Mouse (Mus musculus): ENCODE data around the gene Cpt1c. TPM values are rescaled to one million over a fixed set of nuclear protein-coding genes. Genes with fewer than 3 reads are reported as not detected.

Gene Cpt1c
- polyA plus RNA-seq, 1 experiment from 2014 or later: 7.6 TPM

DNA sequence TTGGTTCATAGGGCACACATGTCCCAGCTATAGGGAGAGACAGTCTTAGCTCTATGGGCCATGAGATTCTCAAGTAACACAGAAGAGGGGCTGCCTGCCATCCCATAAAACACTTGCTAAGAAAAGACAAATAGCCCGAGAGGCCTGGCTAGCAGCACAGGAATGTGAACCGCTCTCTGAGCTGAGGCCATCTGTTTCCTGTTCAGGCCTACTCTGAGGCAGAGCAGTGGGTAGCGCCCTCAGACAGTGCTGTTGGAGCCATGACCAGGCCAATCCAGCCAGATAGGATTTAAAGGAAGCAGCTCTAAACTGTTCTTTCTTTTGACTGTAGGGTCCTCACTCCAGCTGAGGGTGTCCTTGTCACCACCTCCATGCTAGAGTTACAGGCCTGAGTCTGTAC lies 29.9 kb upstream of the Cpt1c start:
- H3K9ac ChIP-seq (ENCODE audit: low read length): no peak overlapping the region
- H3K4me1 ChIP-seq (ENCODE audit: control insufficient read depth, insufficient read depth, low read length): peaks cover 13% of the 10 kb centered on the region
- peak overlapping the region; percentile 35; the same call in 1 of the 2 replicates for H3K27ac ChIP-seq (ENCODE audit: low read length)
- H3K4me3 ChIP-seq (ENCODE audit: low read length): no peak overlapping the region
- no peaks in the 10 kb centered on the region for H3K27me3 ChIP-seq (ENCODE audit: control insufficient read depth, insufficient read depth, low read length)
- no peaks in the 10 kb centered on the region for H3K9me3 ChIP-seq (replicated peaks; ENCODE audit: control insufficient read depth, low read length)
- WGBS: 57% methylated on average over 3 of the region's 3 CpGs
- no peak for ATAC-seq (replicated peaks; ENCODE audit: extremely low read depth, insufficient read depth, low FRiP score)
- peaks cover 86% of the 10 kb centered on the region for H3K36me3 ChIP-seq (ENCODE audit: control insufficient read depth, insufficient read depth)
- H3K4me2 ChIP-seq (ENCODE audit: low read depth, low read length): no peak overlapping the region

GRCm38 (mm10) chr7:45002440-45002839 lies 27.8 kb upstream of the Cpt1c start:
- Histone ChIP-seq H3K9me3 (replicated peaks; ENCODE audit: control insufficient read depth, low read length) (no peaks in the 10 kb centered on the region), H3K27me3 (ENCODE audit: control insufficient read depth, insufficient read depth, low read length) (no peaks in the 10 kb centered on the region), H3K36me3 (ENCODE audit: control insufficient read depth, insufficient read depth) (peaks cover 70% of the 10 kb centered on the region), H3K4me2 (ENCODE audit: low read depth, low read length) (no peak overlapping the region), H3K4me1 (ENCODE audit: control insufficient read depth, insufficient read depth, low read length) (peaks cover 26% of the 10 kb centered on the region), H3K9ac (ENCODE audit: low read length) (no peak overlapping the region), H3K27ac (ENCODE audit: low read length) (no peak overlapping the region), H3K4me3 (ENCODE audit: low read length) (no peak overlapping the region)
- 73% methylated on average over 7 of the region's 7 CpGs for WGBS
- no peak for ATAC-seq (replicated peaks; ENCODE audit: extremely low read depth, insufficient read depth, low FRiP score)

- H3K9ac ChIP-seq (ENCODE audit: low read length): peak overlapping the region; percentile 34; the same call in 1 of the 2 replicates
- peaks cover 36% of the 10 kb centered on the region for H3K4me1 ChIP-seq (ENCODE audit: control insufficient read depth, insufficient read depth, low read length)
- H3K4me3 ChIP-seq (ENCODE audit: low read length): no peak overlapping the region
- WGBS: 82% methylated on average over 21 of the region's 21 CpGs
- no peaks in the 10 kb centered on the region for H3K27me3 ChIP-seq (ENCODE audit: control insufficient read depth, insufficient read depth, low read length)
- ATAC-seq (replicated peaks; ENCODE audit: extremely low read depth, insufficient read depth, low FRiP score): no peak
- H3K4me2 ChIP-seq (ENCODE audit: low read depth, low read length): no peak overlapping the region
- H3K9me3 ChIP-seq (replicated peaks; ENCODE audit: control insufficient read depth, low read length): no peaks in the 10 kb centered on the region
- 0 out of 2 replicates have a peak overlapping the region, but pooled peaks have one; percentile 23 for H3K27ac ChIP-seq (ENCODE audit: low read length)
- peaks cover 53% of the 10 kb centered on the region for H3K36me3 ChIP-seq (ENCODE audit: control insufficient read depth, insufficient read depth)
These were observed 26.0 kb upstream of the Cpt1c start for GRCm38 (mm10) chr7:45000539-45001114.

DNA sequence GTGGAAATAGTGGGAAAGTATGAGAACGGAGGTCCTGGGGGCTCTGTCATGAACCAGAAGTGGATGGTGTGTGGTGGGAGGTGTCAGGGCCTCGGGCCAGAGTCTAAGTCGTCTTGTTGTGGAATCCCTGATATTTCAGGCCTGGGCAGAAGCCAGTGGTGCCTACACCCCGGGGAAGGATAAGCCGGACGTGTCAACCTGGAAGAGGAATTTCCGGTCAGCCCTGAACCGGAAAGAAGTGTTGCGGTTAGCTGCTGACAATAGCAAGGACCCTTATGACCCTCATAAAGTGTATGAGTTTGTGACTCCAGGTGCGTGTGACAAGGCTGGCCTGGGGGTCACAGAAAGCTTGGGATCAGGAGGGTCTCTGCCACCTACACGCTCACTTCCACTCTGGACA lies 25.1 kb upstream of the Cpt1c start:
- Histone ChIP-seq H3K9me3 (replicated peaks; ENCODE audit: control insufficient read depth, low read length) (no peaks in the 10 kb centered on the region), H3K27me3 (ENCODE audit: control insufficient read depth, insufficient read depth, low read length) (no peaks in the 10 kb centered on the region), H3K4me1 (ENCODE audit: control insufficient read depth, insufficient read depth, low read length) (peaks cover 36% of the 10 kb centered on the region), H3K9ac (ENCODE audit: low read length) (no peak overlapping the region), H3K4me2 (ENCODE audit: low read depth, low read length) (peak overlapping the region; percentile 94), H3K27ac (ENCODE audit: low read length) (peak overlapping the region; percentile 22; the same call in 1 of the 2 replicates), H3K36me3 (ENCODE audit: control insufficient read depth, insufficient read depth) (peaks cover 55% of the 10 kb centered on the region), H3K4me3 (ENCODE audit: low read length) (no peak overlapping the region)
- no peak for ATAC-seq (replicated peaks; ENCODE audit: extremely low read depth, insufficient read depth, low FRiP score)
- 41% methylated on average over 11 of the region's 11 CpGs for WGBS

DNA sequence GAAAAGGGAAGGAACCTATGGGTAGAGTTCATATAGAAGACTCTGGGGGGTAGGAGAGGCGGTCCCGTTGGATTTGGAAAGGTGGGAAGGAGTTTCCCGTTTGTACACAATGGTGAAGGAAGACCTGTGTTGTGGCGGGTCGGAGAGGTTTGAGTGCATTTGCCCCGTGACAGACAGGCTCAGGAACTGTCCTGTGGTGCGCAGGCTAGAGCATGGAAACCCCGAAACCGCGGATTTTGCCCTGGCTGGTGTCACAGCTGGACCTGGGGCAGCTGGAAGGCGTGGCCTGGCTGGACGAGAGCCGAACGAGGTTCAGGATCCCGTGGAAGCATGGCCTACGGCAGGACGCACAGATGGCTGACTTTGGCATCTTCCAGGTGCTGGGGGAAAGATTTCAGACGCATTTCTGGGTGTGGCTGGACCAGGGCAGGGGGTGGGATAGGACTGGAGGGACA lies 23.9 kb upstream of the Cpt1c start, which contains the start of gene Bcl2l12:
TSS of gene Bcl2l12 (minus strand) at position 212 of the 455 bp plus-strand sequence.
- WGBS: 3% methylated on average over 18 of the region's 18 CpGs
- Histone ChIP-seq H3K27me3 (ENCODE audit: control insufficient read depth, insufficient read depth, low read length) (no peaks in the 10 kb centered on the region), H3K9ac (ENCODE audit: low read length) (peak within 1 kb of the TSS; percentile 87), H3K27ac (ENCODE audit: low read length) (peak within 1 kb of the TSS; percentile 93), H3K4me2 (ENCODE audit: low read depth, low read length) (peak within 1 kb of the TSS; percentile 94), H3K4me3 (ENCODE audit: low read length) (peak within 1 kb of the TSS; percentile 75), H3K9me3 (replicated peaks; ENCODE audit: control insufficient read depth, low read length) (no peaks in the 10 kb centered on the region), H3K4me1 (ENCODE audit: control insufficient read depth, insufficient read depth, low read length) (peaks cover 36% of the 10 kb centered on the region), H3K36me3 (ENCODE audit: control insufficient read depth, insufficient read depth) (peaks cover 52% of the 10 kb centered on the region)
- ATAC-seq (replicated peaks; ENCODE audit: extremely low read depth, insufficient read depth, low FRiP score): no peak

- H3K4me1 ChIP-seq (ENCODE audit: control insufficient read depth, insufficient read depth, low read length): peaks cover 36% of the 10 kb centered on the region
- ATAC-seq (replicated peaks; ENCODE audit: extremely low read depth, insufficient read depth, low FRiP score): no peak
- H3K36me3 ChIP-seq (ENCODE audit: control insufficient read depth, insufficient read depth): peaks cover 47% of the 10 kb centered on the region
- peak overlapping the region; percentile 93 for H3K27ac ChIP-seq (ENCODE audit: low read length)
- no peaks in the 10 kb centered on the region for H3K9me3 ChIP-seq (replicated peaks; ENCODE audit: control insufficient read depth, low read length)
- peak overlapping the region; percentile 75 for H3K4me3 ChIP-seq (ENCODE audit: low read length)
- WGBS: 2% methylated on average over 15 of the region's 15 CpGs
- H3K4me2 ChIP-seq (ENCODE audit: low read depth, low read length): peak overlapping the region; percentile 94
- peak overlapping the region; percentile 87 for H3K9ac ChIP-seq (ENCODE audit: low read length)
- H3K27me3 ChIP-seq (ENCODE audit: control insufficient read depth, insufficient read depth, low read length): no peaks in the 10 kb centered on the region
These were observed 23.3 kb upstream of the Cpt1c start for GRCm38 (mm10) chr7:44997940-44998428.

DNA sequence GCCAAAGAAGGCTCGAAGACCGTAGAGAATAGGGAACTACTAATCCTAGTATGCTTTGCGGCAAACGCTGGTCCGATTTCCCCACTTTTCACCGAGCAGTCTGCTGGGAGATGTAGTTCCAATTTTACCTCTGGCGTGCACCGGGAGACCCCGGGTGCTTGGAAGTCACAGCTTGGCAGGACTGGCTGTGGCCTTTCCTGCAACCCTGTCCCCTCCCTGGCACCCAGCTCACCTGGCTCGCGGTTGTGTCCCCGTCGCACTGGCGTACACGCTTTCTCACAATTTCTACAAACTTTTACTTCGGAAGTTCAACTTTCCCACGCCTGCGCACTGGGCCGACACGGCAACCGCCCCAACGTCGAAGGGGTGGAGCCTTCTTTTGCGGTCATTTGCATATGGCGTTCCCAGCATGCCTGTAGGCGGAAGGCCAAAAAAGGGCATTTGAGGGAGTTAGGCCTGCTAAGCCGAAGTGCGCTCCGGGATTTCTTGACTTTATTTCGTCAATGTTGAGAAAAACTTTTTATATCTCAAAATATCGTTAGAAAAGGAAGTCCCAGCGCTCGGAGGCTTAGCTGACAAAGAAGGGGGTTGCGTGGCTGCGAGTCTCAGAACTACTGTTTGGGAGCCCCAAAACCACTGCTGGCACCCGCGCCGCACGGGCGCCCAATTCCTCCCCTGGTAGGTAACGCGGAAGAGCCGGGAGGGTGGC lies 22.7 kb upstream of the Cpt1c start, which contains the start of gene Irf3:
TSS of gene Irf3 (plus strand) at position 418 of the 709 bp plus-strand sequence.
- H3K36me3 ChIP-seq (ENCODE audit: control insufficient read depth, insufficient read depth): peaks cover 47% of the 10 kb centered on the region
- peak within 1 kb of the TSS; percentile 94 for H3K4me2 ChIP-seq (ENCODE audit: low read depth, low read length)
- H3K27ac ChIP-seq (ENCODE audit: low read length): peak within 1 kb of the TSS; percentile 93
- H3K4me3 ChIP-seq (ENCODE audit: low read length): peak within 1 kb of the TSS; percentile 75
- no peaks in the 10 kb centered on the region for H3K9me3 ChIP-seq (replicated peaks; ENCODE audit: control insufficient read depth, low read length)
- WGBS: under 1% methylated on average over 43 of the region's 43 CpGs
- H3K27me3 ChIP-seq (ENCODE audit: control insufficient read depth, insufficient read depth, low read length): no peaks in the 10 kb centered on the region
- ATAC-seq (replicated peaks; ENCODE audit: extremely low read depth, insufficient read depth, low FRiP score): peak; percentile 91
- peaks cover 36% of the 10 kb centered on the region for H3K4me1 ChIP-seq (ENCODE audit: control insufficient read depth, insufficient read depth, low read length)
- H3K9ac ChIP-seq (ENCODE audit: low read length): peak within 1 kb of the TSS; percentile 87

- WGBS: 10% methylated on average over 10 of the region's 10 CpGs
- Histone ChIP-seq H3K36me3 (ENCODE audit: control insufficient read depth, insufficient read depth) (peaks cover 44% of the 10 kb centered on the region), H3K9ac (ENCODE audit: low read length) (peak overlapping the region; percentile 87), H3K4me1 (ENCODE audit: control insufficient read depth, insufficient read depth, low read length) (peaks cover 36% of the 10 kb centered on the region), H3K4me2 (ENCODE audit: low read depth, low read length) (peak overlapping the region; percentile 73), H3K27ac (ENCODE audit: low read length) (peak overlapping the region; percentile 93), H3K27me3 (ENCODE audit: control insufficient read depth, insufficient read depth, low read length) (no peaks in the 10 kb centered on the region), H3K4me3 (ENCODE audit: low read length) (peak overlapping the region; percentile 75), H3K9me3 (replicated peaks; ENCODE audit: control insufficient read depth, low read length) (no peaks in the 10 kb centered on the region)
- ATAC-seq (replicated peaks; ENCODE audit: extremely low read depth, insufficient read depth, low FRiP score): no peak
These were observed 22.0 kb upstream of the Cpt1c start for GRCm38 (mm10) chr7:44996672-44997071.
